Mouse (Mus musculus) intestine, embryonic 14.5 days (tissue): Measurements from ENCODE around the gene Agbl4. TPM values are rescaled to one million over a fixed set of nuclear protein-coding genes. Genes with fewer than 3 reads are reported as not detected.

Experiments used
- ATAC-seq: fragments of 200-750 bp; cut with Nextera tagmentation; replicated peaks from 2 replicates; pipeline ENCODE4 v1.8.0; 2017; ENCODE audit warnings: low read depth, moderate number of reproducible peaks, moderate TSS enrichment, moderate library complexity; ENCODE audit not compliant: low FRiP score, low TSS enrichment
- DNase-seq: peaks from one replicate; pipeline ENCODE4 v3.0.0-alpha.2; 2018; ENCODE audit warnings: low spot score
- H3K27ac ChIP-seq: fragments of 300-500 bp; sonication (generic); 2 replicates; pipeline ENCODE4 v1.5.1; 2014; ENCODE audit warnings: low read depth, mild to moderate bottlenecking, control low read depth
- H3K27me3 ChIP-seq: fragments of 300-500 bp; sonication (generic); replicated peaks from 2 replicates; pipeline ENCODE4 v1.6.1; 2014; ENCODE audit warnings: low read length, control low read depth; ENCODE audit not compliant: control insufficient read depth, insufficient read depth
- H3K36me3 ChIP-seq: fragments of 300-500 bp; sonication (generic); 2 replicates; pipeline ENCODE4 v1.6.1; 2014; ENCODE audit warnings: low read length, control low read depth; ENCODE audit not compliant: control insufficient read depth, insufficient read depth
- H3K4me1 ChIP-seq: fragments of 300-500 bp; sonication (generic); replicated peaks from 2 replicates; pipeline ENCODE4 v1.6.1; 2014; ENCODE audit warnings: low read length, control low read depth, mixed read lengths; ENCODE audit not compliant: control insufficient read depth, insufficient read depth
- H3K4me2 ChIP-seq: fragments of 300-500 bp; sonication (generic); 2 replicates; pipeline ENCODE4 v1.6.1; 2014; ENCODE audit warnings: low read length
- H3K4me3 ChIP-seq: fragments of 300-500 bp; sonication (generic); 2 replicates; pipeline ENCODE4 v1.5.1; 2014; ENCODE audit warnings: low read depth, low read length, control low read depth, mixed read lengths
- H3K9ac ChIP-seq: fragments of 300-500 bp; sonication (generic); 2 replicates; pipeline ENCODE4 v1.6.1; 2014; ENCODE audit warnings: mild to moderate bottlenecking, low read length
- H3K9me3 ChIP-seq: fragments of 300-500 bp; sonication (generic); 2 replicates; pipeline ENCODE4 v1.6.1; 2016; ENCODE audit warnings: low read length, control low read depth; ENCODE audit not compliant: control insufficient read depth
- WGBS: fragments of 180-500 bp; shearing (Covaris S2); extraction: QIAGEN DNeasy Blood & Tissue Kit; methylation state at CpG from one replicate; pipeline ENCODE4 v1.1.7; 2014; 5-methylcytosine and 5-hydroxymethylcytosine counted together
- polyA plus RNA-seq: library from polyadenylated mRNA; unstranded; fragments of >200 nt; fragmentation: Nextera tagmentation; extraction: Ambion mirVana; gene quantifications from 2 replicates; pipeline ENCODE4 v1.2.1, GENCODE M21; 2014

Gene Agbl4
- polyA plus RNA-seq, 1 experiment from 2014 or later: 0.39 TPM

DNA sequence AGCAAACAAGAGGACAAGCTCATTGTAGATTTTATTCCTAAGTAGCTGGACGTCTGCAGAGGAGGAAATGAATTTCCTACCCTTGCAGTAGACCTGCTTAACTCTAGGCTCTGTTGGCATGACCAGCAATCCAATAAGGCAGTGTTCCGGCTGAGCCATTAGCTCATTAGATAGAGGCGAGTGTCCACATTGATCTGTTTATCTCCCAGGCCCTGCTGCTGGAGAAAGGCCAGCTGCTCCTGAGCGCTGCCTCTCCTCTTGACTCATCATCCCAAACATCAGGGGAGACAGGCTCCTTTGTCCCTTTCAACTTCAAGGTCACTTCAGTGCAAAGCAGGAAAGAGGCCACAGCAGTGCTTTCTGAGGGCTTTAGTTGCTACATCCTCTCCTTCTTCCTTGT lies 858.0 kb downstream of the Agbl4 start:
- Histone ChIP-seq H3K27me3 (no peaks in the 10 kb centered on the region), H3K4me2 (no peak overlapping the region), H3K9me3 (no peaks in the 10 kb centered on the region), H3K4me3 (no peak overlapping the region), H3K9ac (no peak overlapping the region), H3K27ac (no peak overlapping the region), H3K4me1 (no peaks in the 10 kb centered on the region), H3K36me3 (no peaks in the 10 kb centered on the region)
- DNase-seq (no peak), ATAC-seq (no peak)
- 28% methylated on average over 4 of the region's 4 CpGs for WGBS

DNA sequence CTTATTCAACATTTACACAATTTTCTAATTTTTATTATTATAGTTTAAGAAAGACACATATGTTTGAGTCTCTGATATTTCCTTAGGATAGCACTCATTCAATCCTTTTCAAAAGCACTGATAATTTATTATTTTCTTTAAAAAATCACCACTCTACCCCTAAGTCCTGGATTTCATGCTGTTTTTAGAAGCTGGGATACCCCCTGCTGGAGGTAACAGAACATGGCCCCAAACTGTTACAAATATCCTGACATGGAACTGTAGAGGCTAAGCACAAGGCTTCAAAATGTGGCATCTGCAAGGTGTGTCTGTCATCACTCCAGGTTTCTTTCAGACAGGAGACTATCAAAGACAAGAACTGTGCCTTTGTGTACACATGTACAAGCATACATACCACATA lies 859.5 kb downstream of the Agbl4 start:
- ATAC-seq (no peak), DNase-seq (no peak)

DNA sequence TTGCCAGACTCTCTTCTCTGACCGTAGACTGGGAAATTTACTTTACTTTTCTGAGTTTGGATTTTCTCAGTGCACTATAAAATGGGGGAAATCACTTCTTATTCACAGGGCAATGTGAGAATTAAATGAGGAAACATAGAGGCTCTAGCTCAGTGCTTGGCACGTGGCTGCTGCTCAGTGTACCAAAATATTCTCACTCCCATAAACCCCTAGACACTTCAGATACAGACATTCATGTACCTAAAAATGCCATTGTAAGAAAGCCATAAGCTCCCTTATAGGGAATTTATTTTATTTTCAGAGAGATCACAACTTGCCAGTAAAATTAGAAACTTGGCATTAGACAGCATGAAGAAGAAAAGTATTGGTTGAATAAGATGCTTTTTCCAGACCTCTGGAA lies 883.5 kb downstream of the Agbl4 start:
- Histone ChIP-seq H3K9ac (no peak overlapping the region), H3K27me3 (no peaks in the 10 kb centered on the region), H3K36me3 (no peaks in the 10 kb centered on the region), H3K4me3 (no peak overlapping the region), H3K27ac (no peak overlapping the region), H3K4me1 (no peaks in the 10 kb centered on the region), H3K4me2 (no peak overlapping the region), H3K9me3 (no peaks in the 10 kb centered on the region)
- no peak for DNase-seq
- ATAC-seq: no peak
- 88% methylated on average over 2 of the region's 2 CpGs for WGBS

More for the DNA sequence above, 859.5 kb downstream of the Agbl4 start:
- Histone ChIP-seq H3K4me3 (no peak overlapping the region), H3K9me3 (no peaks in the 10 kb centered on the region), H3K36me3 (no peaks in the 10 kb centered on the region), H3K4me2 (no peak overlapping the region), H3K27me3 (no peaks in the 10 kb centered on the region), H3K4me1 (no peaks in the 10 kb centered on the region), H3K9ac (no peak overlapping the region), H3K27ac (no peak overlapping the region)

DNA sequence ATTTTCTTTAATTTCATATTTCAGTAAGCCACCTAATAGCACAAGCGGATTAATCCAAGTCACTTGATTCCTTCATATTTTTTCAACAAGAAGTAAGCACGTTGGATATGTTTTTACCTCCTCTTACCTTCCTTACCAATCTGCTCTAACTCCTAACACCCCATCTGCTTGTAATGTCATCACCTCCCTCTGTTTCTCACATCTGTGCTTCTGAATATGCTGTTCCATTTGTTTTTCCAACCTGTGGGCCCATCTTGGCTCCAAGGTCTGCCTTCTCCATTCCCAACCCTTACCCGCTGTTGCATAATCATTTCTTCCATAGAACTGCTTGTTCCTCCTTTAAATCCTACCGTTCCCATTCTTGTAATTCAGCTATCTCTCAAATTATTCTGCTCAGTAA lies 884.4 kb downstream of the Agbl4 start:
- H3K4me1 ChIP-seq: no peaks in the 10 kb centered on the region
- H3K9ac ChIP-seq: no peak overlapping the region
- H3K4me2 ChIP-seq: no peak overlapping the region
- H3K27me3 ChIP-seq: no peaks in the 10 kb centered on the region
- H3K4me3 ChIP-seq: no peak overlapping the region
- 92% methylated on average over 4 of the region's 4 CpGs for WGBS
- DNase-seq (no peak), ATAC-seq (no peak)
- H3K9me3 ChIP-seq: no peaks in the 10 kb centered on the region
- no peak overlapping the region for H3K27ac ChIP-seq
- H3K36me3 ChIP-seq: no peaks in the 10 kb centered on the region

DNA sequence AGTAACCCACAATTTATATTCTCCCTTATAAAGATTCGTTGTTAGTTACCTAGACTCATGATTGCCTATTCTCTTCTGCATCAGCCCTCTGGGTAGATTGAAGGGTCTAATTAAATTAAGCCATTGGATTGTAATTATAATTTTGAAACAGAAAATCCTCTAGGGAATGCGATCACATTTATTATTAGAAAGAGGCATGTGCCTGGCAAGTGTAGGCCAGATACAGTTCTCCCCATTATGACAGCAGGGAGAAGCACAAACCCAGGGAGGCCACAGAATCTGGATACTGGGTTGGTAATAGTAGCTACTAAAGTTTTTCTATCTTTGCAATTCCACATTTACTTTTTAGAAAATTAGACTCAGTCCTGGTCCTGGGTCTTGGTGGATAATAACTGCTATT lies 887.2 kb downstream of the Agbl4 start:
- no peak overlapping the region for H3K4me2 ChIP-seq
- H3K4me3 ChIP-seq: no peak overlapping the region
- no peak overlapping the region for H3K27ac ChIP-seq
- WGBS: 80% methylated on average over 2 of the region's 2 CpGs
- no peaks in the 10 kb centered on the region for H3K4me1 ChIP-seq
- H3K9me3 ChIP-seq: no peaks in the 10 kb centered on the region
- ATAC-seq (no peak), DNase-seq (no peak)
- no peak overlapping the region for H3K9ac ChIP-seq
- H3K27me3 ChIP-seq: no peaks in the 10 kb centered on the region
- no peaks in the 10 kb centered on the region for H3K36me3 ChIP-seq

DNA sequence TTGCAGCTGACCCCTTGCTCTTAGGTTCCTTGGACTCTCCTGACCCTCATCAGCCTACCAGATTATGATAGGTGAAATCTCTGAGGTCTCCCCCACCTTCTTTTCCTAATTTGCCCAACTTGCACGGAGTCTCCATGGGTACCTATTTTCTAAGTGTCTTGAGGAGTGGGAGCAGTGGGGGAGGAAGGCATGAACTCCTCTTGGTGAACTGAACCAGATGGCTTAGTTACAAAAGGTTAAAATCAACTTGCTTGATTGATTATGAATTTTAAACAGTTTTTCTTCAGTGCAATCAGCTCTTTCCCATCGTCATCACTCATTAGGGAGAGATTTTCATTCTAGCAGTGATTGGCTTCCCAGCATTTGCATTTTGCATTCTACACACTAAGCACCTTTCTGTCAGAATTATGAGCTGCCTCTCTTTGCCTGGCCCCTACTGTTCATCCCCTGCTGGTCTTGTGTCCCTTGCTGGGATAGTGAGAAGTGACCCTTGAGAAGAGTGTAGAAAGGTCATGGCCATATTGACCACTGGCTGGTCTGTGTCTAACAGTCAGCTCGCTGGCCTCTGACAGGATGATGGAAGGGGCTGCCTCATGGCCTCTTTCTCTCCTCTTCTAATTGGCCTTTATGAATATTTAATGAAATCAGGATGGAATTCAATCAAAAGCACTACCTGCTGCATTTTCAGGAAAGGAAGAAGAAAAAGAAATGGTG lies 897.2 kb downstream of the Agbl4 start:
- WGBS: 70% methylated on average over 3 of the region's 3 CpGs

DNA sequence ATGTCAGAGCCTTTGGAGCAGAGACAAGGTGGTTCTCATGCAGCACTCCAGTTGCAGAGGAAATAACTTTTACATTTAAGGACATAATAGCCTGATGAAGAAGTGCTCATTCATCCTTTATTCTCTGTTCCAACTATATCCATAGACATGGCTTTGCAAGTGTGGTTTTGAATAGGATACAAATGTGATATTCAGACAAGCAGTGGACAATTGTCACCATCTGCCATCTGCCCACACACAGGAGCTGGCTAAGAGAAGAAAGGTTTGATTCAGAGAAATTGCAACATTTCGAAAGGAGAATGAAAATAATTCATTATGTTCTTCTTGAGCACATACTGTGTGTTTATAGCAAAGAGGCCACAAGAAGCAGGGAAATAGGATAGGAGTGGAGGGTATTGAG lies 909.1 kb downstream of the Agbl4 start:
- no peak for ATAC-seq
- 77% methylated on average over 1 of the region's 1 CpGs for WGBS
- H3K4me2 ChIP-seq: no peak overlapping the region

More for the DNA sequence above, 897.2 kb downstream of the Agbl4 start:
- H3K36me3 ChIP-seq: no peaks in the 10 kb centered on the region
- ATAC-seq (no peak), DNase-seq (no peak)
- H3K27ac ChIP-seq: no peak overlapping the region
- H3K4me1 ChIP-seq: no peaks in the 10 kb centered on the region
- no peak overlapping the region for H3K4me3 ChIP-seq
- H3K4me2 ChIP-seq: no peak overlapping the region
- no peak overlapping the region for H3K9ac ChIP-seq
- H3K27me3 ChIP-seq: no peaks in the 10 kb centered on the region
- H3K9me3 ChIP-seq: no peaks in the 10 kb centered on the region

DNA sequence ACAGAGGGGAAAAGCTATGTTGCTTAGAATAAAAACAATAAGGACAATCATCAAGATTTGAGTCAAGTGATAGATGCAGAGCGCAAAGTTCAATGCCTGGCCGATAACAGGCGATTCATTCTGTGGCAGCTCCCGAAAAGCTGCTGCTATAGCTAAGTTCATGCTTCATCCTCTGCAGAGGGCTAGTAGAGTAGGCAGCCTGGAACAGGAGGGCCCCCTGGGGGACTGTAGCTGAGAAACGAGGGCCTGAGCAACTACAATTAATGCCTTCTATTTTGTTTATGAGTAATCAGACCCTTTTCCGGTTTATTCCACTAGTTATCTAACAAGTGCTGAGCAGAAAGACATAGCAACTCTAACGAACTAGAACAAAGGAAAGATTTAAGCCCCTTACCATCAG lies 909.7 kb downstream of the Agbl4 start:
- Histone ChIP-seq H3K4me3 (no peak overlapping the region), H3K9ac (no peak overlapping the region), H3K27ac (no peak overlapping the region), H3K4me1 (no peaks in the 10 kb centered on the region), H3K36me3 (no peaks in the 10 kb centered on the region), H3K4me2 (no peak overlapping the region), H3K27me3 (no peaks in the 10 kb centered on the region), H3K9me3 (no peaks in the 10 kb centered on the region)
- no peak for ATAC-seq
- DNase-seq: no peak
- 64% methylated on average over 7 of the region's 7 CpGs for WGBS

More for the DNA sequence above, 909.1 kb downstream of the Agbl4 start:
- H3K9me3 ChIP-seq: no peaks in the 10 kb centered on the region
- H3K27ac ChIP-seq: no peak overlapping the region
- no peaks in the 10 kb centered on the region for H3K36me3 ChIP-seq
- H3K27me3 ChIP-seq: no peaks in the 10 kb centered on the region
- H3K4me1 ChIP-seq: no peaks in the 10 kb centered on the region
- no peak overlapping the region for H3K9ac ChIP-seq
- no peak for DNase-seq
- H3K4me3 ChIP-seq: no peak overlapping the region

DNA sequence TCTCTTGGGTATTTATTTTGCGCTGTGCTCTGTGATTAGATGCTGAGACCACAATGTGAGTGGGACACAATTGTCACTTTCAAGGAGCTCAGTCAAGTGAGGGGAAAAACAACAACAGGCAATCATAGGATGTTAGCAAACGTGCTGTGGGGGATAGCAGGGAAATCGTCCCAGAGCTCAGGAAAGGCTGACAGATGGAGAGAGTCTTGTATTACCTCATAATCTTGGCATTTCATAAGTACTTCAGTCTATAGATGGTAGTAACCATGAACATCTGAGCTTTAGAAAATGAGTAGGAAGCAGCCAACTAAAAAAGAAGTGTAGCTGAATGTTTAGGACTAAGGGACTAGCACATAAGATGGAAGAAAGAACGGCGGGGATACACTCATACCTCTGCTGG lies 910.2 kb downstream of the Agbl4 start:
- WGBS: 69% methylated on average over 5 of the region's 5 CpGs

More for the DNA sequence above, 910.2 kb downstream of the Agbl4 start:
- ATAC-seq: no peak
- no peaks in the 10 kb centered on the region for H3K36me3 ChIP-seq
- no peak overlapping the region for H3K9ac ChIP-seq
- no peaks in the 10 kb centered on the region for H3K4me1 ChIP-seq
- H3K27ac ChIP-seq: no peak overlapping the region
- DNase-seq: no peak
- H3K9me3 ChIP-seq: no peaks in the 10 kb centered on the region
- no peak overlapping the region for H3K4me2 ChIP-seq
- H3K4me3 ChIP-seq: no peak overlapping the region
- H3K27me3 ChIP-seq: no peaks in the 10 kb centered on the region
